Mouse (Mus musculus) heart, adult 11 months (tissue): Measurements from ENCODE around the gene Mios.

Experiments used
- DNase-seq: peaks from one replicate; pipeline ENCODE4 v3.0.0; 2022

Gene Mios

GRCm38 (mm10) chr6:8209047-8209865 lies at the start of gene Mios:
Mios (plus strand) TSS chr6:8209222.
- peak; percentile 99 for DNase-seq

- DNase-seq: no peak
These were observed 49.0 kb upstream of the Mios start for GRCm38 (mm10) chr6:8160001-8160400.

- DNase-seq: no peak
These were observed 44.3 kb upstream of the Mios start for GRCm38 (mm10) chr6:8164741-8165140.

- no peak for DNase-seq
These were observed 36.9 kb upstream of the Mios start for GRCm38 (mm10) chr6:8172101-8172500.

- peak; percentile 96 for DNase-seq
These were observed 35.0 kb upstream of the Mios start for GRCm38 (mm10) chr6:8174062-8174461.

- DNase-seq: no peak
These were observed 33.7 kb upstream of the Mios start for GRCm38 (mm10) chr6:8175346-8175745.

GRCm38 (mm10) chr6:8176116-8176515 lies 32.9 kb upstream of the Mios start:
- no peak for DNase-seq

GRCm38 (mm10) chr6:8178397-8178941 lies 30.6 kb upstream of the Mios start:
- DNase-seq: peak; percentile 93

GRCm38 (mm10) chr6:8188599-8189233 lies 20.3 kb upstream of the Mios start:
- no peak for DNase-seq

GRCm38 (mm10) chr6:8189917-8190316 lies 19.1 kb upstream of the Mios start:
- no peak for DNase-seq

GRCm38 (mm10) chr6:8192517-8192916 lies 16.5 kb upstream of the Mios start, which contains the start of gene Col28a1:
Col28a1 (minus strand) TSS chr6:8192617.
- DNase-seq: no peak

GRCm38 (mm10) chr6:8209866-8210186 lies 804 bp downstream of the Mios start:
- no peak for DNase-seq

GRCm38 (mm10) chr6:8210661-8211060 lies 1.6 kb downstream of the Mios start:
- DNase-seq: no peak

- DNase-seq: no peak
These were observed 18.0 kb downstream of the Mios start for GRCm38 (mm10) chr6:8227035-8227434.

- DNase-seq: no peak
These were observed 19.6 kb downstream of the Mios start for GRCm38 (mm10) chr6:8228596-8228995.

GRCm38 (mm10) chr6:8258316-8258715 lies 49.3 kb downstream of the Mios start:
- no peak for DNase-seq

- peak; percentile 100 for DNase-seq
These were observed 50.1 kb downstream of the Mios start, which contains the start of the genes Rpa3, Umad1 and Gm45062 for GRCm38 (mm10) chr6:8259004-8259666. Rpa3 (minus strand) TSS chr6:8259173. Umad1 (plus strand) TSS chr6:8259288. Gm45062 (plus strand) TSS chr6:8259450.

GRCm38 (mm10) chr6:8259667-8260044 lies 50.6 kb downstream of the Mios start:
- no peak for DNase-seq

- DNase-seq: no peak
These were observed 62.0 kb downstream of the Mios start for GRCm38 (mm10) chr6:8271047-8271446.

- no peak for DNase-seq
These were observed 65.5 kb downstream of the Mios start for GRCm38 (mm10) chr6:8274387-8275054.

GRCm38 (mm10) chr6:8275098-8275497 lies 66.1 kb downstream of the Mios start:
- DNase-seq: peak; percentile 90

- no peak for DNase-seq
These were observed 67.4 kb downstream of the Mios start for GRCm38 (mm10) chr6:8276431-8276830.
